7 mouse cellular contexts compared by ENCODE assay signal in genomic region chr8:11477178-11477553, GRCm38 (mm10). TPM values are rescaled to one million over a fixed set of nuclear protein-coding genes. Genes with fewer than 3 reads are reported as not detected.
DNase-seq lines count a peak whose midpoint lies in the region; ATAC-seq lines count a peak whose summit lies in the region.

No protein-coding gene starts in this region.

- peaks cover 33% of the 10 kb centered on the region for H3K4me1 ChIP-seq in lung, embryonic 16.5 days (replicated peaks; ENCODE audit: control insufficient read depth, insufficient read depth, low read length)
- H3K4me1 ChIP-seq in forebrain, embryonic 12.5 days, result peaks cover 28% of the 10 kb centered on the region
- H3K4me1 ChIP-seq in liver, embryonic 12.5 days, result peaks cover 30% of the 10 kb centered on the region
- peaks cover 37% of the 10 kb centered on the region for H3K4me1 ChIP-seq in stomach, embryonic 15.5 days

- H3K9me3 ChIP-seq in lung, embryonic 16.5 days (ENCODE audit: control insufficient read depth, low read length), result no peaks in the 10 kb centered on the region
- no peaks in the 10 kb centered on the region for H3K9me3 ChIP-seq in forebrain, embryonic 12.5 days
- H3K9me3 ChIP-seq in liver, embryonic 12.5 days (replicated peaks), result no peaks in the 10 kb centered on the region
- no peaks in the 10 kb centered on the region for H3K9me3 ChIP-seq in stomach, embryonic 15.5 days

- no peaks in the 10 kb centered on the region for H3K36me3 ChIP-seq in lung, embryonic 16.5 days (ENCODE audit: control insufficient read depth, insufficient read depth, low read length)
- no peaks in the 10 kb centered on the region for H3K36me3 ChIP-seq in forebrain, embryonic 12.5 days (replicated peaks)
- H3K36me3 ChIP-seq in liver, embryonic 12.5 days, result no peaks in the 10 kb centered on the region
- H3K36me3 ChIP-seq in stomach, embryonic 15.5 days, result no peaks in the 10 kb centered on the region

- ATAC-seq in lung, embryonic 16.5 days (ENCODE audit: low read depth), result no peak
- no peak for ATAC-seq in forebrain, embryonic 12.5 days (ENCODE audit: low FRiP score)
- ATAC-seq in liver, embryonic 12.5 days, result no peak
- no peak for ATAC-seq in stomach, embryonic 15.5 days (ENCODE audit: insufficient read depth, low FRiP score, low read depth)
- no peak for ATAC-seq in activated CD4-positive, CD25-positive, alpha-beta regulatory T cell, adult 4 months

- peak overlapping the region; percentile 54 for H3K9ac ChIP-seq in lung, embryonic 16.5 days (ENCODE audit: low read length)
- H3K9ac ChIP-seq in forebrain, embryonic 12.5 days, result no peak overlapping the region
- no peak overlapping the region for H3K9ac ChIP-seq in liver, embryonic 12.5 days
- H3K9ac ChIP-seq in stomach, embryonic 15.5 days, result no peak overlapping the region

- no peak for DNase-seq in lung, postnatal 10 days
- no peak for DNase-seq in spleen, postnatal 10 days (ENCODE audit: low spot score in 2 of 2)

- peak overlapping the region; percentile 94 for H3K4me2 ChIP-seq in lung, embryonic 16.5 days (ENCODE audit: low read depth, low read length)
- peak overlapping the region; percentile 88 for H3K4me2 ChIP-seq in forebrain, embryonic 12.5 days
- peak overlapping the region; percentile 76 for H3K4me2 ChIP-seq in liver, embryonic 12.5 days
- peak overlapping the region; percentile 95 for H3K4me2 ChIP-seq in stomach, embryonic 15.5 days

- H3K4me3 ChIP-seq in lung, embryonic 16.5 days (ENCODE audit: low read length), result peak overlapping the region; percentile 68
- peak overlapping the region; percentile 0; the same call in 1 of the 2 replicates for H3K4me3 ChIP-seq in forebrain, embryonic 12.5 days (replicated peaks)
- peak overlapping the region; percentile 54 for H3K4me3 ChIP-seq in liver, embryonic 12.5 days
- H3K4me3 ChIP-seq in stomach, embryonic 15.5 days (replicated peaks), result peak overlapping the region; percentile 61

- H3K27me3 ChIP-seq in lung, embryonic 16.5 days (ENCODE audit: control insufficient read depth, insufficient read depth, low read depth, low read length), result peaks cover 11% of the 10 kb centered on the region
- peaks cover 97% of the 10 kb centered on the region for H3K27me3 ChIP-seq in forebrain, embryonic 12.5 days
- peaks cover 99% of the 10 kb centered on the region for H3K27me3 ChIP-seq in liver, embryonic 12.5 days (replicated peaks)
- H3K27me3 ChIP-seq in stomach, embryonic 15.5 days (replicated peaks), result peaks cover 22% of the 10 kb centered on the region

- H3K27ac ChIP-seq in lung, embryonic 16.5 days (ENCODE audit: low read length), result peak overlapping the region; percentile 89
- H3K27ac ChIP-seq in forebrain, embryonic 12.5 days, result no peak overlapping the region
- no peak overlapping the region for H3K27ac ChIP-seq in liver, embryonic 12.5 days
- peak overlapping the region; percentile 46; the same call in 1 of the 2 replicates for H3K27ac ChIP-seq in stomach, embryonic 15.5 days

- 3% methylated on average over 9 of the region's 9 CpGs for WGBS in lung, embryonic 16.5 days
- 6% methylated on average over 9 of the region's 9 CpGs for WGBS in forebrain, embryonic 12.5 days
- WGBS in liver, embryonic 12.5 days (ENCODE audit: insufficient replicate concordance), result 5% methylated on average over 9 of the region's 9 CpGs
- WGBS in stomach, embryonic 15.5 days, result 4% methylated on average over 9 of the region's 9 CpGs

RNA-seq across cellular contexts. Expression of gene Rab20, which starts 1.3 kb away (rescaled TPM):
- 13.2 and 14.4 TPM in 2 replicates for polyA plus RNA-seq in lung, embryonic 16.5 days (2015; fragmentation: Nextera tagmentation; extraction: Ambion mirVana)
- 0.36 and 0.74 TPM in 2 replicates for polyA plus RNA-seq in forebrain, embryonic 12.5 days (2016; fragmentation: Nextera tagmentation; extraction: Ambion mirVana)
- polyA plus RNA-seq in liver, embryonic 12.5 days (2016; fragmentation: Nextera tagmentation; extraction: Ambion mirVana), result 3.8 and 3.9 TPM in 2 replicates
- polyA plus RNA-seq in stomach, embryonic 15.5 days (2015; fragmentation: Nextera tagmentation; extraction: Ambion mirVana), result 8.7 and 9.3 TPM in 2 replicates
- polyA plus RNA-seq in activated CD4-positive, CD25-positive, alpha-beta regulatory T cell, adult 4 months (2017; shearing (Covaris generic)), result 1 to 10 TPM; 7.8 to 8.7 TPM

RNA-seq across cellular contexts. Expression of gene Naxd, which starts 20.1 kb away (rescaled TPM):
- 164 and 169 TPM in 2 replicates for polyA plus RNA-seq in lung, embryonic 16.5 days (2015; fragmentation: Nextera tagmentation; extraction: Ambion mirVana)
- 119 and 127 TPM in 2 replicates for polyA plus RNA-seq in forebrain, embryonic 12.5 days (2016; fragmentation: Nextera tagmentation; extraction: Ambion mirVana)
- 44.6 and 52.1 TPM in 2 replicates for polyA plus RNA-seq in liver, embryonic 12.5 days (2016; fragmentation: Nextera tagmentation; extraction: Ambion mirVana)
- 105 and 110 TPM in 2 replicates for polyA plus RNA-seq in stomach, embryonic 15.5 days (2015; fragmentation: Nextera tagmentation; extraction: Ambion mirVana)
- polyA plus RNA-seq in activated CD4-positive, CD25-positive, alpha-beta regulatory T cell, adult 4 months (2017; shearing (Covaris generic)), result 10 to 100 TPM; 46.7 to 61.4 TPM

Comparison
In these comparisons a context has a peak if more than half of its experiments do, and no peak if none do; other contexts are left out.
1. H3K27ac ChIP-seq: peak in lung, embryonic 16.5 days (single experiment) and stomach, embryonic 15.5 days (single experiment); none in forebrain, embryonic 12.5 days (single experiment) and liver, embryonic 12.5 days (single experiment).
2. H3K4me3 ChIP-seq: peak in every context shown above with its lines; median percentile 68 in lung, embryonic 16.5 days; 61 in stomach, embryonic 15.5 days; 54 in liver, embryonic 12.5 days; 0 in forebrain, embryonic 12.5 days.
3. Peak in every context shown above with its lines, with median percentiles within 50 percentile points of each other: H3K4me2 ChIP-seq.